Mouse (Mus musculus) neural tube, embryonic 15.5 days (tissue): ENCODE measurements around the gene Cep63. TPM values are rescaled to one million over a fixed set of nuclear protein-coding genes. Genes with fewer than 3 reads are reported as not detected.

ENCODE experiments used
- ATAC-seq: fragments of 200-750 bp; cut with Nextera tagmentation; 2 replicates; pipeline ENCODE4 v1.8.0; 2017; ENCODE audit warnings: mild to moderate bottlenecking, moderate TSS enrichment, moderate library complexity; ENCODE audit not compliant: low FRiP score
- H3K27ac ChIP-seq: fragments of 300-500 bp; sonication (generic); replicated peaks from 2 replicates; pipeline ENCODE4 v1.5.1; 2015; ENCODE audit warnings: mild to moderate bottlenecking, inconsistent platforms
- H3K27me3 ChIP-seq: fragments of 300-500 bp; sonication (generic); replicated peaks from 2 replicates; pipeline ENCODE4 v1.6.1; 2015; ENCODE audit warnings: inconsistent platforms
- H3K36me3 ChIP-seq: fragments of 300-500 bp; sonication (generic); 2 replicates; pipeline ENCODE4 v1.6.1; 2015; ENCODE audit warnings: inconsistent platforms
- H3K4me1 ChIP-seq: fragments of 300-500 bp; sonication (generic); 2 replicates; pipeline ENCODE4 v1.6.1; 2015; ENCODE audit warnings: inconsistent platforms
- H3K4me2 ChIP-seq: fragments of 300-500 bp; sonication (generic); 2 replicates; pipeline ENCODE4 v1.6.1; 2015; ENCODE audit warnings: inconsistent platforms, mild to moderate bottlenecking, moderate library complexity
- H3K4me3 ChIP-seq: fragments of 300-500 bp; sonication (generic); replicated peaks from 2 replicates; pipeline ENCODE4 v1.5.1; 2015; ENCODE audit warnings: mild to moderate bottlenecking, inconsistent platforms
- H3K9ac ChIP-seq: fragments of 300-500 bp; sonication (generic); replicated peaks from 2 replicates; pipeline ENCODE4 v1.6.1; 2015; ENCODE audit warnings: mild to moderate bottlenecking, inconsistent platforms
- H3K9me3 ChIP-seq: fragments of 300-500 bp; sonication (generic); replicated peaks from 2 replicates; pipeline ENCODE4 v1.6.1; 2016; ENCODE audit warnings: inconsistent platforms
- WGBS: fragments of 180-500 bp; shearing (Covaris S2); methylation state at CpG from one replicate; pipeline ENCODE4 v1.1.7; 2015; ENCODE audit warnings: mixed read lengths; 5-methylcytosine and 5-hydroxymethylcytosine counted together
- polyA plus RNA-seq: library from polyadenylated mRNA; unstranded; fragments of >200 nt; fragmentation: Nextera tagmentation; extraction: Ambion mirVana; gene quantifications from 2 replicates; pipeline ENCODE4 v1.2.1, GENCODE M21; 2015

The Cep63 gene
- polyA plus RNA-seq, result 35.6 and 41.7 TPM in 2 replicates

GRCm38 (mm10) chr9:102625983-102626838, at the start of gene Cep63, which contains the start of gene Anapc13:
TSS of gene Cep63 (minus strand) at chr9:102626534.
TSS of gene Anapc13 (plus strand) at chr9:102626296.
- Histone ChIP-seq H3K9me3 (no peaks in the 10 kb centered on the region), H3K27me3 (no peaks in the 10 kb centered on the region), H3K4me3 (peak within 1 kb of the TSS; percentile 81), H3K4me2 (peak within 1 kb of the TSS; percentile 75), H3K36me3 (peaks cover 10% of the 10 kb centered on the region; the same call in 1 of the 2 replicates), H3K9ac (peak within 1 kb of the TSS; percentile 97), H3K4me1 (peaks cover 24% of the 10 kb centered on the region), H3K27ac (peak within 1 kb of the TSS; percentile 99)
- under 1% methylated on average over 75 of the region's 84 CpGs for WGBS
- peak; percentile 96 for ATAC-seq

DNA sequence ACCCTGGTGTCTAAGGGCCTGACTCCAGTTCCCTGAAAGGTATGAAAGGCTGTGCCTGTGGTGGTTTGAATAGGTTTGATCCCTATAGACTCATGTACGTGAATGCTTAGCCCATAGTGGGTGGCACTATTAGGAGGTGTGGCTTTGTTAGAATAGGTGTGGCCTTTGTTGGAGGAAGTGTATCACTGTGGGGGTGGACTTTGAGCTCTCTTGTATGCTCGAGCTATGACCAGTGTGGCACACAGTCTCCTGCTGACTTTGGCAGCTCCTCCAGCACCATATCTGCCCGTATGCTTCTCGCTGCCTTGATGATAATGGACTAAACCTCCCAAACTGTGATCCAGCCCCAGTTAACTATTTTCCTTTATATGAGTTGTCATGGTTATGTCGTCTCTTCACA, 49.6 kb upstream of the Cep63 start:
- no peaks in the 10 kb centered on the region for H3K9me3 ChIP-seq
- no peak overlapping the region for H3K4me3 ChIP-seq
- H3K27ac ChIP-seq, result no peak overlapping the region
- no peaks in the 10 kb centered on the region for H3K36me3 ChIP-seq
- WGBS, result 78% methylated on average over 5 of the region's 5 CpGs
- no peak overlapping the region for H3K9ac ChIP-seq
- no peak overlapping the region for H3K4me2 ChIP-seq
- no peaks in the 10 kb centered on the region for H3K4me1 ChIP-seq
- H3K27me3 ChIP-seq, result no peaks in the 10 kb centered on the region
- no peak for ATAC-seq

DNA sequence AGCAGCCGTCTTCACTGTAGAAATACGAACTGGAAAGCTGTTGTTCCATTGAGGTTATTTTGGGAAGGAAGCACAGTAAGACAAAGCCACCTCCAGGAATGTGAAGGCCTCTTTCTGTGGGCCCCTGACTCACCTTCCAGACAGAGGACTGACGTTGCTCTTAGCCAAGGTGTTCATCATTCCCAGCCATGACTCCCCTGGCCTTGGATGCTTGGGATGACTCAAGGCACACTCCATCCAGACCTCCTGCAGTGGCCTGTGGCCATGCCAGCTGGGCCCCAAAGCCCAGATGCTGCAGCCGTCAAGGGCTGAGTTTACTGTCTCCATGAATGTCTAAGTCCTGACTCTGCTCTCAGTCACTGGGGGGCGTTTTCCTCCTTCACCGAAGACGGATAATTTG, 47.0 kb upstream of the Cep63 start:
- Histone ChIP-seq H3K27me3 (no peaks in the 10 kb centered on the region), H3K9me3 (no peaks in the 10 kb centered on the region), H3K4me3 (no peak overlapping the region), H3K4me1 (no peaks in the 10 kb centered on the region), H3K4me2 (no peak overlapping the region), H3K36me3 (no peaks in the 10 kb centered on the region), H3K9ac (no peak overlapping the region), H3K27ac (no peak overlapping the region)
- 73% methylated on average over 7 of the region's 7 CpGs for WGBS
- ATAC-seq, result no peak

DNA sequence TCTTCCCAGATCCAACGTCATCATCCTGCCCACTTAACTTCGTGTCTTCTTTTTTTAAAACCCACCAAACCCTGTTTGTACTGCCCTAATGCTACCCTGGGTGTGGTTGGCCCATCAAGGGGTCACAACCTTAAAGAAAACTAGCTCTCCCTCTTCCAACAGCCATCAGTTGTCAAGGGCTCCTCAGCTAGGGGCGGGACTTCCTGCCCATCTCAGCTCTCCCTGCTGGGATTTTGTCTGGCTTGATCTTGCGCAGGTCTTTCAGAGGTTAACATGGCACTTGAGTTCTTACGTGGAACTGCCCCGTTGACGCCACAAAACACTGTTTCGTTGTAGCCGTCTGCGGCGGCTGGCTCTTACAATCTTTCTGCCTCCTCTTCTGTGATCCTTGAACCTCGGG, 42.6 kb upstream of the Cep63 start:
- Histone ChIP-seq H3K4me1 (no peaks in the 10 kb centered on the region), H3K9me3 (no peaks in the 10 kb centered on the region), H3K36me3 (no peaks in the 10 kb centered on the region), H3K27ac (no peak overlapping the region), H3K27me3 (no peaks in the 10 kb centered on the region), H3K4me2 (no peak overlapping the region), H3K4me3 (no peak overlapping the region), H3K9ac (no peak overlapping the region)
- WGBS, result 88% methylated on average over 12 of the region's 12 CpGs
- no peak for ATAC-seq

GRCm38 (mm10) chr9:102668115-102668514, 41.8 kb upstream of the Cep63 start:
- WGBS, result 40% methylated on average over 6 of the region's 6 CpGs
- H3K9ac ChIP-seq, result no peak overlapping the region
- H3K4me2 ChIP-seq, result no peak overlapping the region

GRCm38 (mm10) chr9:102656355-102657095, 30.2 kb upstream of the Cep63 start:
- H3K4me1 ChIP-seq, result no peaks in the 10 kb centered on the region
- WGBS, result 76% methylated on average over 8 of the region's 8 CpGs
- ATAC-seq, result no peak

More at GRCm38 (mm10) chr9:102668115-102668514, 41.8 kb upstream of the Cep63 start:
- no peaks in the 10 kb centered on the region for H3K9me3 ChIP-seq
- ATAC-seq, result no peak
- no peaks in the 10 kb centered on the region for H3K4me1 ChIP-seq
- no peak overlapping the region for H3K4me3 ChIP-seq
- H3K27me3 ChIP-seq, result no peaks in the 10 kb centered on the region
- no peak overlapping the region for H3K27ac ChIP-seq
- no peaks in the 10 kb centered on the region for H3K36me3 ChIP-seq

GRCm38 (mm10) chr9:102651199-102651720, 24.9 kb upstream of the Cep63 start:
- Histone ChIP-seq H3K9ac (no peak overlapping the region), H3K9me3 (no peaks in the 10 kb centered on the region), H3K27ac (no peak overlapping the region), H3K4me2 (no peak overlapping the region), H3K36me3 (no peaks in the 10 kb centered on the region), H3K27me3 (no peaks in the 10 kb centered on the region), H3K4me1 (peaks cover 23% of the 10 kb centered on the region), H3K4me3 (no peak overlapping the region)
- no peak for ATAC-seq
- 49% methylated on average over 6 of the region's 6 CpGs for WGBS

More at GRCm38 (mm10) chr9:102656355-102657095, 30.2 kb upstream of the Cep63 start:
- H3K36me3 ChIP-seq, result no peaks in the 10 kb centered on the region
- H3K9ac ChIP-seq, result no peak overlapping the region
- no peak overlapping the region for H3K4me3 ChIP-seq
- H3K27me3 ChIP-seq, result no peaks in the 10 kb centered on the region
- H3K27ac ChIP-seq, result no peak overlapping the region
- H3K4me2 ChIP-seq, result no peak overlapping the region
- no peaks in the 10 kb centered on the region for H3K9me3 ChIP-seq

- WGBS, result 15% methylated on average over 7 of the region's 7 CpGs
- Histone ChIP-seq H3K9ac (no peak overlapping the region), H3K4me3 (no peak overlapping the region), H3K27ac (no peak overlapping the region), H3K27me3 (no peaks in the 10 kb centered on the region), H3K4me2 (no peak overlapping the region), H3K36me3 (no peaks in the 10 kb centered on the region), H3K4me1 (peaks cover 23% of the 10 kb centered on the region), H3K9me3 (no peaks in the 10 kb centered on the region)
- ATAC-seq, result peak; percentile 41; the same call in 1 of the 2 replicates
Observed at GRCm38 (mm10) chr9:102650637-102651036, 24.3 kb upstream of the Cep63 start.

GRCm38 (mm10) chr9:102649917-102650527, 23.7 kb upstream of the Cep63 start:
- peaks cover 23% of the 10 kb centered on the region for H3K4me1 ChIP-seq
- H3K4me3 ChIP-seq, result no peak overlapping the region
- H3K27ac ChIP-seq, result no peak overlapping the region
- no peak overlapping the region for H3K9ac ChIP-seq
- ATAC-seq, result no peak; the same call in 1 of the 2 replicates
- H3K27me3 ChIP-seq, result no peaks in the 10 kb centered on the region
- no peaks in the 10 kb centered on the region for H3K36me3 ChIP-seq
- peak overlapping the region; percentile 13 for H3K4me2 ChIP-seq
- H3K9me3 ChIP-seq, result no peaks in the 10 kb centered on the region
- 15% methylated on average over 17 of the region's 17 CpGs for WGBS

GRCm38 (mm10) chr9:102647010-102647409, 20.7 kb upstream of the Cep63 start:
- 91% methylated on average over 6 of the region's 6 CpGs for WGBS
- Histone ChIP-seq H3K36me3 (no peaks in the 10 kb centered on the region), H3K27me3 (no peaks in the 10 kb centered on the region), H3K27ac (no peak overlapping the region), H3K4me2 (no peak overlapping the region), H3K4me3 (no peak overlapping the region), H3K9ac (no peak overlapping the region), H3K4me1 (peaks cover 45% of the 10 kb centered on the region), H3K9me3 (no peaks in the 10 kb centered on the region)
- no peak for ATAC-seq

DNA sequence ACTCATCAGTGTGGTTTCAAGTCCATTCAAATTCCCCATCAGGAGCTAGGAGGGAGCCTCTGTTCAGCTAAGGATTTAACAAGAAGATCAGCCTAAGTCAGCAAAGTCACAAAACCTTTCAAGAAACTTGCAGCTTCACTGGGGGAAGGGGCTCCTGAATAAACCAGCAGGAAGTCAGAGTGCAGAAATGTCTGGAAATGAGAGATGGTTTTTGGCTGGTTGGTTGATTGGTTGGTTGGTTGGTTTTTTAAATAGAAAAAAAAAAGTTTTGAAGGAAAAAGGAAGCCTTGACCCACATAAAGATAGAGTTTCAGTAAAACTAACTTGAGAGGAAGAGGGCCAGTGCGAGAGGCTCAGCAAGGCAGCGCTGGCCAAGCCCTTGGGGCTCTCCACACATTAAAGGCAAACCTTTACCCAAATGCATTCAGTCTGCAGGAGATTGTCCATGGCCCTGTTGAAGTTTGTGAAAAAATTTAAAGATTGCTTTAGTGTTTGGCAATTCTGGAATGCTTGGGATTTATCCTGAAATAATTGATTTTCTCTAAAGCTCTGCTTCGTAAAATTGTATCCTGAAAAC, 18.9 kb upstream of the Cep63 start:
- Histone ChIP-seq H3K9ac (no peak overlapping the region), H3K4me2 (no peak overlapping the region), H3K9me3 (no peaks in the 10 kb centered on the region), H3K27me3 (no peaks in the 10 kb centered on the region), H3K4me3 (no peak overlapping the region), H3K4me1 (peaks cover 33% of the 10 kb centered on the region), H3K27ac (no peak overlapping the region), H3K36me3 (no peaks in the 10 kb centered on the region)
- 76% methylated on average over 3 of the region's 3 CpGs for WGBS
- no peak for ATAC-seq
